Mouse (Mus musculus) liver, embryonic 13.5 days (tissue): ENCODE results near the gene Tc2n. TPM values are rescaled to one million over a fixed set of nuclear protein-coding genes. Genes with fewer than 3 reads are reported as not detected.

Source experiments
- ATAC-seq: fragments of 200-750 bp; cut with Nextera tagmentation; 2 replicates; pipeline ENCODE4 v1.8.0; 2017; ENCODE audit warnings: low read depth, mild to moderate bottlenecking, moderate number of reproducible peaks, moderate library complexity
- DNase-seq: peaks from one replicate; pipeline ENCODE4 v3.0.0; 2022
- H3K27ac ChIP-seq: fragments of 300-500 bp; sonication (generic); 2 replicates; pipeline ENCODE4 v1.5.1; 2015; ENCODE audit warnings: moderate library complexity, mild to moderate bottlenecking, inconsistent platforms
- H3K27me3 ChIP-seq: fragments of 300-500 bp; sonication (generic); 2 replicates; pipeline ENCODE4 v1.6.1; 2015; ENCODE audit warnings: mild to moderate bottlenecking, inconsistent platforms
- H3K36me3 ChIP-seq: fragments of 300-500 bp; sonication (generic); 2 replicates; pipeline ENCODE4 v1.6.1; 2015; ENCODE audit warnings: mild to moderate bottlenecking, inconsistent platforms
- H3K4me1 ChIP-seq: fragments of 300-500 bp; sonication (generic); replicated peaks from 2 replicates; pipeline ENCODE4 v1.6.1; 2015; ENCODE audit warnings: inconsistent platforms
- H3K4me2 ChIP-seq: fragments of 300-500 bp; sonication (generic); 2 replicates; pipeline ENCODE4 v1.6.1; 2015; ENCODE audit warnings: inconsistent platforms, mild to moderate bottlenecking, moderate library complexity
- H3K4me3 ChIP-seq: fragments of 300-500 bp; sonication (generic); replicated peaks from 2 replicates; pipeline ENCODE4 v1.5.1; 2015; ENCODE audit warnings: mild to moderate bottlenecking, inconsistent platforms
- H3K9ac ChIP-seq: fragments of 300-500 bp; sonication (generic); 2 replicates; pipeline ENCODE4 v1.6.1; 2015; ENCODE audit warnings: mild to moderate bottlenecking, inconsistent platforms
- H3K9me3 ChIP-seq: fragments of 300-500 bp; sonication (generic); replicated peaks from 2 replicates; pipeline ENCODE4 v1.6.1; 2016; ENCODE audit warnings: inconsistent platforms
- WGBS: fragments of 180-500 bp; shearing (Covaris S2); methylation state at CpG from one replicate; pipeline ENCODE4 v1.1.7; 2015; ENCODE audit not compliant: insufficient replicate concordance; 5-methylcytosine and 5-hydroxymethylcytosine counted together
- polyA plus RNA-seq: library from polyadenylated mRNA; unstranded; fragments of >200 nt; fragmentation: Nextera tagmentation; extraction: Ambion mirVana; gene quantifications from 2 replicates; pipeline ENCODE4 v1.2.1, GENCODE M21; 2015

The Tc2n gene
- polyA plus RNA-seq = 0.05 and 0.15 TPM in 2 replicates

- peak; percentile 1 for DNase-seq
- H3K36me3 ChIP-seq = no peaks in the 10 kb centered on the region
- peak within 1 kb of the TSS; percentile 43 for H3K9ac ChIP-seq
- no peak within 1 kb of the TSS for H3K27ac ChIP-seq
- peaks cover 19% of the 10 kb centered on the region for H3K27me3 ChIP-seq
- H3K9me3 ChIP-seq = no peaks in the 10 kb centered on the region
- H3K4me2 ChIP-seq = peak within 1 kb of the TSS; percentile 90
- peak within 1 kb of the TSS; percentile 66 for H3K4me3 ChIP-seq
- peak; percentile 99 for ATAC-seq
- peaks cover 8% of the 10 kb centered on the region for H3K4me1 ChIP-seq
- 1% methylated on average over 69 of the region's 75 CpGs for WGBS
Measured at GRCm38 (mm10) chr12:101718054-101718754, at the start of gene Tc2n. TSS of gene Tc2n (minus strand) at chr12:101718523.

DNA sequence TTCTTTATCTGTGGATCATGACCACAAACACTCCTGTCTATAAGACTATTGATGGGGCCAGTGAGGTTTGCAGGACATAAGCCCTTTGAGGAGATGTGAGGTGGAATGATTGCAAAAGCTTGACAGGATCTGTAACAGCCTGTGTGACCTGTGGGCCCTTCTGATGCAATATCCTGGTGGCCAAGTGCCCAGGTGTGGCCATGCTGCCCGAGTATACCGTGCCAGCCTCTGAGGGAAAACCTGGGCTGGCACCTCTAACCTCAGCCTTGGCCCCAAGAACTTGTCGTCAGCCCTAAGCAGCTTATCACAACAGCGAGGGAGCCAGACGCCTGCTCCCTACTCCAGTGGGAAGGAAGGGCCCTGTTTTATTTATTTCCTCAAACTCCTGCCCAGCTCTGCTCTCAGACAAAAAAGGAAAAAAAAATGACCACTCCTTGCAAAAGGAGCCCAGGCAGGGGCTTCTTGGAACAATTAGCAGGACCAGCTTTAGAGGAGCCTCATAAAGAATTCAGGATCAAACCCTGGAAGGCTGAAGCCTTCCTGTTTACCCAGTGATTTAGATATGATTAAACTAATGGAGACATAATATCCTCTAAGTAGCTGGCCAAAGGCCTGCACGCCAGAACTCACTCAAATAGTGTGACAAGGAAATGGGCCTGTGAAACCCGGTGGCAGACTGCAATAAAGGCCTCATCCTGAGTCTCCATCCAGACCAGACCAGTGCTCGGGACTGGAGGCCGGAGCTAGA, 49.2 kb upstream of the Tc2n start:
- H3K9me3 ChIP-seq = no peaks in the 10 kb centered on the region
- no peaks in the 10 kb centered on the region for H3K27me3 ChIP-seq
- H3K4me2 ChIP-seq = no peak overlapping the region
- DNase-seq (no peak), ATAC-seq (no peak)
- 43% methylated on average over 9 of the region's 9 CpGs for WGBS
- H3K4me3 ChIP-seq = no peak overlapping the region
- H3K4me1 ChIP-seq = 0 out of 2 replicates have a peak, but pooled peaks cover 3% of the 10 kb centered on the region
- no peak overlapping the region for H3K9ac ChIP-seq
- no peak overlapping the region for H3K27ac ChIP-seq
- H3K36me3 ChIP-seq = no peaks in the 10 kb centered on the region

- no peak overlapping the region for H3K27ac ChIP-seq
- H3K4me2 ChIP-seq = no peak overlapping the region
- ATAC-seq = no peak
- no peak overlapping the region for H3K9ac ChIP-seq
- H3K9me3 ChIP-seq = no peaks in the 10 kb centered on the region
- DNase-seq = no peak
- no peaks in the 10 kb centered on the region for H3K27me3 ChIP-seq
- H3K4me1 ChIP-seq = 0 out of 2 replicates have a peak, but pooled peaks cover 3% of the 10 kb centered on the region
- no peak overlapping the region for H3K4me3 ChIP-seq
- 51% methylated on average over 3 of the region's 3 CpGs for WGBS
- H3K36me3 ChIP-seq = no peaks in the 10 kb centered on the region
Measured at GRCm38 (mm10) chr12:101766228-101766852, 48.0 kb upstream of the Tc2n start.

DNA sequence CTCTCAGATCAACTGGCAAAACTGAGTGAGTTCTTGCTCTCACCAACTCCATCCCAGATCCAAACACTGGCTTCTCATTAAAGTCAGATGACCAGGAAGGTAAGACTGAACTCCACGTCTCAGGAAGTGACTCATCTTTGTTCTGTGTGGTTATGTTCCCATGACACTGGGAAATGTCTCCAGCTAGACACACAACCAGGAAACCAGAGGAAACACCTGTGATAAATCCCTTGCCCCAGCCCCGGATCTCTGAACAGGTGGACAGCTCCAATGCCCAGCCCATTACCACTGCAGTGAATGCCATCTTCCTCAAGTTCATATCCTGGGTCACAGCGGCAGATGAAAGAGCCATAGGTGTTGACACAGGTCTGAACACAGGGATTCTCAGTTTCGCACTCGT, 46.5 kb upstream of the Tc2n start:
- no peak for DNase-seq
- Histone ChIP-seq H3K27ac (no peak overlapping the region), H3K4me3 (no peak overlapping the region), H3K4me1 (0 out of 2 replicates have a peak, but pooled peaks cover 3% of the 10 kb centered on the region), H3K9ac (no peak overlapping the region), H3K4me2 (no peak overlapping the region), H3K27me3 (no peaks in the 10 kb centered on the region), H3K36me3 (no peaks in the 10 kb centered on the region), H3K9me3 (no peaks in the 10 kb centered on the region)
- no peak for ATAC-seq
- 55% methylated on average over 5 of the region's 5 CpGs for WGBS

DNA sequence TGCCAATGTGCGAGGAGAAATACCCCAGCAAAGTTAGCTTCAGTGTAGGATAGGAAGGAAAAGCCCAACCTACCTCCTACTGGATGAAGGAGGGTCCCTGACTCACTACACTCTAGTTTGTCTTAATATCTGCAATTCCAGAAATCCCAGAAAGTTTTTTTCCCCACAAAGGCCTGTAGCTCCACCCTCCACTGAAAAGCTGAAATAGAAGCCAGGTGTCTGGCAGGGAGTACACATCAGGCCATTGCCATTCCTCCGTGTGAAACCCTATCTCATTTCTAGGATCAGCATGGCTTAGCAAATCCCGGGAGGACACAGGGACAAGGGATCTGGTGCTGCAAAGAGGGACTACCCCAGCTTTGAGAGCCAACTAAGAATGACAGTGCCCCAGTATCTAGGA, 44.7 kb upstream of the Tc2n start:
- H3K4me1 ChIP-seq = 0 out of 2 replicates have a peak, but pooled peaks cover 3% of the 10 kb centered on the region
- no peak for ATAC-seq

GRCm38 (mm10) chr12:101762054-101762453, 43.7 kb upstream of the Tc2n start:
- Histone ChIP-seq H3K36me3 (no peaks in the 10 kb centered on the region), H3K4me2 (no peak overlapping the region), H3K9ac (no peak overlapping the region), H3K27ac (no peak overlapping the region), H3K4me1 (0 out of 2 replicates have a peak, but pooled peaks cover 3% of the 10 kb centered on the region), H3K4me3 (no peak overlapping the region), H3K9me3 (no peaks in the 10 kb centered on the region), H3K27me3 (no peaks in the 10 kb centered on the region)
- no peak for ATAC-seq
- DNase-seq = no peak
- 76% methylated on average over 5 of the region's 5 CpGs for WGBS

More for the DNA sequence above, 44.7 kb upstream of the Tc2n start:
- 60% methylated on average over 3 of the region's 3 CpGs for WGBS
- H3K4me3 ChIP-seq = no peak overlapping the region
- no peaks in the 10 kb centered on the region for H3K36me3 ChIP-seq
- H3K27me3 ChIP-seq = no peaks in the 10 kb centered on the region
- H3K9me3 ChIP-seq = no peaks in the 10 kb centered on the region
- DNase-seq = no peak
- H3K27ac ChIP-seq = no peak overlapping the region
- H3K9ac ChIP-seq = no peak overlapping the region
- H3K4me2 ChIP-seq = no peak overlapping the region

DNA sequence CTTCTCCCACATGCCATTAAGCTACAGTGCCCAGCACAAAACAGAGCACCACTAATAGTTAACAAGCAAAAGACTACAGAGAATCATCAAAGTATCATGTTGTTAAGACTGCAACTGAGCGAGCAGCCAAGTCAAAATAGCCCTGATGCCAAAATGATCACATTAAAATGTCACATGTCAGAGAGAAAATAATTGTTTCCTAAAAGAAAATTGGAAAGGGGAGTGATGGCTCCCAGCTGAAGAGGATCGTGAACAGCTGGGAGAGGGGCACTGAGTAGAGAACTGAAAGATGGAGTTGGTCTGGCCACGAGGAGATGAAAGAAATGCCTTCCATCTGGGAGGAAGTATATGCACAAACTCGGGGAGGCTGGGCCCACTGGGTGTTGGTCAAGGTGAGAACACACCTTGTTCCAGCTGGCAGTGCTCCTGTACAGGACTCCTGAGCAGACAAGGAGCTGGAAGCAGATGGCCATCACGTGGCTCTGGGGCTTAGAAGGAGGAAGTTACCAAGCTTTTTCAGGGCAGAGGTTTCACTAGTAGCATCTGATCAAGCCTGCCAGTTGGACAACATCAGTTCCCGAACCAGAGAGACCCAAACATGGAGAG, 41.2 kb upstream of the Tc2n start:
- no peak for ATAC-seq
- WGBS = 32% methylated on average over 6 of the region's 6 CpGs
- DNase-seq = no peak

DNA sequence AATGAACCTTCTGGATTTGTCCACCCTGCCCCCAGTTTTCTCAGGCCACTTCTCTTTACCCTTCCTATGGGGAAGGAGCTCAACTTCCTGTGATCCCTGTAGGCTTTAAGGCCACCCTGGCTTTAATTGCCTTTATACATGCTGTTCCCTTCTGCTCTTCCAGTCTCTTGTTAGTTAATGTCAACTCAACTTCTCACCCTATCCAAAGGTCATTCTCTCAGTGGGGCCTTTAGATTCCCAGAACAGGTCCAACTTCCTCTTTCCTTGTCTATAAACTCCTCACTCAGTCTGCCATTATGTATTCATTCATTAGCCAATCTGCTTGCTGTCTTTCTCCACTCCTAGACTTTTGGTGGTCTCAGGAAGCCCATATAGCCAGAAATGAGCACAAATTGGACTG, 40.4 kb upstream of the Tc2n start:
- DNase-seq (no peak), ATAC-seq (no peak)
- no peak overlapping the region for H3K4me2 ChIP-seq
- no peaks in the 10 kb centered on the region for H3K9me3 ChIP-seq
- H3K36me3 ChIP-seq = no peaks in the 10 kb centered on the region
- no peaks in the 10 kb centered on the region for H3K4me1 ChIP-seq
- H3K9ac ChIP-seq = no peak overlapping the region
- H3K27me3 ChIP-seq = no peaks in the 10 kb centered on the region
- no peak overlapping the region for H3K27ac ChIP-seq
- no peak overlapping the region for H3K4me3 ChIP-seq

More for the DNA sequence above, 41.2 kb upstream of the Tc2n start:
- Histone ChIP-seq H3K4me1 (no peaks in the 10 kb centered on the region), H3K9ac (no peak overlapping the region), H3K4me2 (no peak overlapping the region), H3K27ac (no peak overlapping the region), H3K9me3 (no peaks in the 10 kb centered on the region), H3K4me3 (no peak overlapping the region), H3K27me3 (no peaks in the 10 kb centered on the region), H3K36me3 (no peaks in the 10 kb centered on the region)

- H3K4me1 ChIP-seq = no peaks in the 10 kb centered on the region
- DNase-seq (no peak), ATAC-seq (no peak)
- H3K36me3 ChIP-seq = no peaks in the 10 kb centered on the region
- 33% methylated on average over 2 of the region's 2 CpGs for WGBS
- no peak overlapping the region for H3K27ac ChIP-seq
- no peak overlapping the region for H3K9ac ChIP-seq
- no peak overlapping the region for H3K4me3 ChIP-seq
- no peaks in the 10 kb centered on the region for H3K27me3 ChIP-seq
- H3K9me3 ChIP-seq = no peaks in the 10 kb centered on the region
- no peak overlapping the region for H3K4me2 ChIP-seq
Measured at GRCm38 (mm10) chr12:101742375-101742774, 24.1 kb upstream of the Tc2n start.

- no peak for DNase-seq
- no peak overlapping the region for H3K9ac ChIP-seq
- no peaks in the 10 kb centered on the region for H3K36me3 ChIP-seq
- no peaks in the 10 kb centered on the region for H3K4me1 ChIP-seq
- 20% methylated on average over 2 of the region's 2 CpGs for WGBS
- no peak overlapping the region for H3K4me2 ChIP-seq
- peaks cover 5% of the 10 kb centered on the region; the same call in 1 of the 2 replicates for H3K9me3 ChIP-seq
- H3K27ac ChIP-seq = no peak overlapping the region
- no peaks in the 10 kb centered on the region for H3K27me3 ChIP-seq
- ATAC-seq = no peak
- H3K4me3 ChIP-seq = no peak overlapping the region
Measured at GRCm38 (mm10) chr12:101740486-101740885, 22.2 kb upstream of the Tc2n start.

- H3K4me1 ChIP-seq = no peaks in the 10 kb centered on the region
- no peak overlapping the region for H3K4me2 ChIP-seq
- no peak overlapping the region for H3K4me3 ChIP-seq
- H3K27ac ChIP-seq = no peak overlapping the region
- WGBS = 4% methylated on average over 2 of the region's 2 CpGs
- DNase-seq (no peak), ATAC-seq (no peak)
- peaks cover 5% of the 10 kb centered on the region; the same call in 1 of the 2 replicates for H3K9me3 ChIP-seq
- H3K27me3 ChIP-seq = no peaks in the 10 kb centered on the region
- no peaks in the 10 kb centered on the region for H3K36me3 ChIP-seq
- H3K9ac ChIP-seq = no peak overlapping the region
Measured at GRCm38 (mm10) chr12:101740045-101740444, 21.7 kb upstream of the Tc2n start.
